Mouse (Mus musculus) monocyte, adult 5-6 weeks (primary cell): Measurements from ENCODE around the gene Tmem106c. TPM values are rescaled to one million over a fixed set of nuclear protein-coding genes. Genes with fewer than 3 reads are reported as not detected.
A peak's percentile ranks its signal among the peaks of the same experiment; 100 is the strongest.

ENCODE experiments used
- ATAC-seq: fragments of 153-309, 156-312 bp; replicated peaks from 2 replicates; pipeline ENCODE4 v1.8.0; 2017; ENCODE audit warnings: mild to moderate bottlenecking; ENCODE audit not compliant: low TSS enrichment, insufficient number of reproducible peaks, severe bottlenecking, poor library complexity, low FRiP score
- total RNA-seq: library from RNA; stranded (forward); fragments of 200-1000, 200-491, 200-594 nt; gene quantifications from 3 replicates; pipeline ENCODE4 v1.2.3, GENCODE M21; 2017

Tmem106c gene
- total RNA-seq, 1 experiment from 2014 or later, result 4.1 TPM

- ATAC-seq, result no peak
These were observed 28.2 kb downstream of the Tmem106c start for GRCm38 (mm10) chr15:97992027-97992711.

GRCm38 (mm10) chr15:97992712-97993286, 28.8 kb downstream of the Tmem106c start:
- 0 out of 2 replicates have a peak, but pooled peaks have one; percentile 38 for ATAC-seq

- ATAC-seq, result no peak
These were observed 32.8 kb downstream of the Tmem106c start for GRCm38 (mm10) chr15:97996716-97997256.

GRCm38 (mm10) chr15:97999546-97999945, 35.5 kb downstream of the Tmem106c start:
- ATAC-seq, result no peak

GRCm38 (mm10) chr15:97999991-98000390, 36.0 kb downstream of the Tmem106c start:
- ATAC-seq, result no peak

- ATAC-seq, result no peak
These were observed 37.5 kb downstream of the Tmem106c start for GRCm38 (mm10) chr15:98001321-98002112.

GRCm38 (mm10) chr15:98002113-98002990, 38.4 kb downstream of the Tmem106c start:
- no peak for ATAC-seq

GRCm38 (mm10) chr15:98002991-98003821, 39.2 kb downstream of the Tmem106c start:
- no peak for ATAC-seq

GRCm38 (mm10) chr15:98003822-98004739, 40.1 kb downstream of the Tmem106c start, which contains the start of gene Col2a1:
Gene Col2a1, minus strand, starts transcription at chr15:98004695.
- ATAC-seq, result no peak

GRCm38 (mm10) chr15:98004740-98005159, 40.8 kb downstream of the Tmem106c start:
- ATAC-seq, result no peak

- no peak for ATAC-seq
These were observed 41.2 kb downstream of the Tmem106c start for GRCm38 (mm10) chr15:98005181-98005580.

- no peak for ATAC-seq
These were observed 48.8 kb downstream of the Tmem106c start for GRCm38 (mm10) chr15:98012810-98013209.

- ATAC-seq, result no peak
These were observed 53.9 kb downstream of the Tmem106c start for GRCm38 (mm10) chr15:98017925-98018324.

GRCm38 (mm10) chr15:98019047-98019446, 55.0 kb downstream of the Tmem106c start:
- ATAC-seq, result no peak
